Mouse (Mus musculus): Measurements from ENCODE around the gene Kcp.

- no peak for TF ChIP-seq POLR2A (IDR thresholded peaks at IDR 0.05; ENCODE audit: extremely low read depth, insufficient read depth, low read length)
- TF ChIP-seq CTCF (IDR thresholded peaks at IDR 0.05; ENCODE audit: extremely low read depth, insufficient read depth, low read length), result no peak
Measured at GRCm38 (mm10) chr6:29432676-29433037, 75.1 kb downstream of the Kcp start.

Data from cortical plate, adult 2 months (tissue).